Mouse (Mus musculus): ENCODE measurements around the gene Pex7.
A peak's percentile ranks its signal among the peaks of the same experiment; 100 is the strongest.

Pex7 gene

GRCm38 (mm10) chr10:19876669-19877068 is 30.8 kb downstream of the Pex7 start:
- DNase-seq: no peak

GRCm38 (mm10) chr10:19875346-19875745 is 32.1 kb downstream of the Pex7 start:
- no peak for DNase-seq

GRCm38 (mm10) chr10:19855597-19856306 is 51.7 kb downstream of the Pex7 start:
- DNase-seq: no peak

- DNase-seq: no peak
These were observed 53.9 kb downstream of the Pex7 start for GRCm38 (mm10) chr10:19853609-19854008.

- no peak for DNase-seq
These were observed 54.7 kb downstream of the Pex7 start for GRCm38 (mm10) chr10:19852776-19853175.

GRCm38 (mm10) chr10:19850998-19851691 is 56.3 kb downstream of the Pex7 start, which contains the start of gene Slc35d3:
Gene Slc35d3 (minus strand): TSS chr10:19851459.
- DNase-seq: peak; percentile 47

- DNase-seq: peak; percentile 21
These were observed 56.9 kb downstream of the Pex7 start for GRCm38 (mm10) chr10:19850544-19850997.

- DNase-seq: peak; percentile 25
These were observed 57.6 kb downstream of the Pex7 start for GRCm38 (mm10) chr10:19849771-19850365.

- peak; percentile 14 for DNase-seq
These were observed 58.3 kb downstream of the Pex7 start for GRCm38 (mm10) chr10:19848928-19849770.

GRCm38 (mm10) chr10:19839836-19840235 is 67.7 kb downstream of the Pex7 start:
- no peak for DNase-seq

- no peak for DNase-seq
These were observed 71.4 kb downstream of the Pex7 start for GRCm38 (mm10) chr10:19835887-19836710.

GRCm38 (mm10) chr10:19834222-19834621 is 73.3 kb downstream of the Pex7 start:
- no peak for DNase-seq

- no peak for DNase-seq
These were observed 76.2 kb downstream of the Pex7 start for GRCm38 (mm10) chr10:19831072-19831849.

- DNase-seq: no peak
These were observed 86.5 kb downstream of the Pex7 start for GRCm38 (mm10) chr10:19820986-19821385.

- no peak for DNase-seq
These were observed 88.7 kb downstream of the Pex7 start for GRCm38 (mm10) chr10:19818723-19819355.

GRCm38 (mm10) chr10:19815371-19815770 is 92.1 kb downstream of the Pex7 start:
- no peak for DNase-seq

GRCm38 (mm10) chr10:19811436-19812172 is 95.9 kb downstream of the Pex7 start:
- DNase-seq: peak; percentile 32

- DNase-seq: no peak
These were observed 102.7 kb downstream of the Pex7 start for GRCm38 (mm10) chr10:19804763-19805162.

All from right cerebral cortex, postnatal 4 days (tissue).